Mouse (Mus musculus): ENCODE results near the gene Ormdl2.

Gene Ormdl2

DNA sequence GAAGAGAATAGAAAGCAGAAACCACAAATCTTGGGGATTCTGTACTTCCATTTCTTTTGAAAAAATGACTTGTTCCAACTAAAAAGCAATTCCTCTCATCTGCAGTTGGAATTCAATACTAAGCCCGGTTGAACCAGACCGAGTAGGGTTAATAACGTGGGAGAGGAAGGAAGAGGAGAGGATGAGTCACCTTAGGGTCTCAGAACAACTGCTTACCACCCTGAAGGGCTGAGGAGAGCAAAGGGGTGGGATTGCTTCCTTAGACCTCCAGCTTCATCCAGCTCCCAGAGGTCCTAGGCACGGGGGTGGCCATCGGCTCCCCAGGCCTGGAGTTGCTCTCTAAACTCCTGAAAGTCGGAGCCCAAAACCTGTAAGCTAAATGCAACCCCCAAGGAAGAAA is 18.1 kb downstream of the Ormdl2 start:
- DNase-seq: no peak

DNA sequence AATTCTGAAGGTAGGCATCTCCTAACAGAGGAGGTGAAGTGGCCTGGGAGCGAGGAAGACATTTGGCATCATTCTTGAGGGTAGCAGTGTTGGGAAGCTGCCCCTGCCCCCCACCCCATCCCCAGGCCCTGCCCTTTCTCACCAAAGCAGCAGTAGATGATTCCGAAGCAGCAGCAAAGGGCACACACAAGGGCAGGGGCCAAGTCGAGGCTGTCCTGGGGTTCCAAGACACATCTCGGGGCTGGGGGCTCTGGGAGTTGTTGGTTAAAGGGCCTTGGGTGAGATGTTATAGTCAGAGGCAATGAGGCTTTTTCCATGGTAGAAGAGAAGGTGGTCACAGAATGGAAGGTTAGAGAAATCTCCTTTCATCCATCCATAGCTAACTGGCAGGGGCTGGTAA is 18.5 kb downstream of the Ormdl2 start:
- DNase-seq: no peak

DNA sequence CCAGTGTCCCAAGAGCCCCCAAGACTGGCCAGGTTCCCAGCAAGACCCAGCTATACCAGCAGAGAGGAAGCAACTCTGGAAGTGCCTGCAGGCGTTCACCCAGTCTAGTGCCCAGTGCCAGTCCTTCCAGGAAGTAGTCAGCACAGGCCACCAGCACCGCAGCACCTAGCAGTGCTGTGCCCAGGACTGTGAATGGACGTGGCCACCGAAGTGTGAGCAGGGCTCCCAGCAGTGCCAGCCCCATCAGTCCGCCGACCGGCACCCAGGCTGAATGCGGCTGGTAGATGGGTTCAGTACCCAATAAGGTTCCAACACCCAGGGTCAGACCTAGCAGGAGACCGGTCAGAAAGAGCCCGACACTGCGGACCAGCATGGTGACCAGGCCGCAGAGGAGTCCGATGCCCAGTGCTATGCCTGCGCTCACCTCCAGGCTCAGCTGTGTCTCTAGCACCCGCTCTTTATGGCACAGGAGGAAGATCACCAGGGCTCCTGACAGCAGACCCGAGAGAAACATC is 19.4 kb downstream of the Ormdl2 start:
- DNase-seq: no peak

DNA sequence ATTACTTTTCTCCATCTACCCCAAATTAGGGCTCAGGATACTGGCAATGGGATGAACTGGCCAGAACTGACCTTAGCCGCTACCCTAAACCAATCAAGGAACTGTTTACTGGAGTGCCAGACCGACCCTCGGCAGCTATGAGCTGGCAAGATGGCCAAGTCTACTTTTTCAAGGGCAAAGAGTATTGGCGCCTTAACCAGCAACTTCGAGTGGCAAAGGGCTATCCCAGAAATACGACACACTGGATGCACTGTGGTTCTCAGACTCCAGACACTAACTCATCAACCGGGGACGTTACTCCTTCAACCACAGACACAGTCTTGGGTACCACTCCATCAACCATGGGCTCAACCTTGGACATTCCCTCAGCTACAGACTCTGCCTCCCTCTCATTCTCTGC is 22.8 kb downstream of the Ormdl2 start:
- DNase-seq: no peak

DNA sequence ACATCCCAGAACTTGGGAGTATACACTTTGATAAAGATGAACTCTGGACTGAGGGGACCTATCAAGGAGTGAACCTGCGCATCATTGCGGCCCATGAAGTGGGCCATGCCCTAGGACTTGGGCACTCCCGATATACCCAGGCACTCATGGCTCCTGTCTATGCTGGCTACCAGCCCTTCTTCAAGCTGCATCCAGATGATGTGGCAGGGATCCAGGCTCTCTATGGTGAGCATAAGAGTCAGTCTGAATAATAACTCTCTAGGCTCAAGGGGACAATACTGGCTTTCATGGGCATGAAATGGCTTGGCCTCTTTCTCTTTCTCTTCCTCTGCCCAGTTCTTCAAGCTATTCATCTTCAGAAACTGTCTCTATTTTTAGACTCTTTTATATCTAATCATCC is 25.9 kb downstream of the Ormdl2 start:
- no peak for DNase-seq

DNA sequence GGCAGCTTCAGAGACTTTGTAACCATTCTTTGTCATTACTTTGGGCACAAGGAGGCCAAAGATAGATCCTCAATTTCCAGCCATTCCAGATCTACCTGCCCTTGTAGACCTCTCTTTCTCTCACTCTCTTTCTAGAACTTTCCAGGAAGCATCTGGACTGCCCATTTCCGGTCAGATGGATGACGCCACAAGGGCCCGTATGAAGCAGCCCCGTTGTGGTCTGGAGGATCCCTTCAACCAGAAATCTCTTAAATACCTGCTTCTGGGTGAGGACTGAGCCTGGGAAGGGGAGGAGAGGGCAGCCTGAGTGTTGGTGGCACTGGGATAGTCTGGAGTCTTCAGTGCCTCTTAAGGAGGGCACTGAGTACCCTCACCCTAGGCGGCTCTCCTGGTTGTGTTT is 27.1 kb downstream of the Ormdl2 start:
- no peak for DNase-seq

DNA sequence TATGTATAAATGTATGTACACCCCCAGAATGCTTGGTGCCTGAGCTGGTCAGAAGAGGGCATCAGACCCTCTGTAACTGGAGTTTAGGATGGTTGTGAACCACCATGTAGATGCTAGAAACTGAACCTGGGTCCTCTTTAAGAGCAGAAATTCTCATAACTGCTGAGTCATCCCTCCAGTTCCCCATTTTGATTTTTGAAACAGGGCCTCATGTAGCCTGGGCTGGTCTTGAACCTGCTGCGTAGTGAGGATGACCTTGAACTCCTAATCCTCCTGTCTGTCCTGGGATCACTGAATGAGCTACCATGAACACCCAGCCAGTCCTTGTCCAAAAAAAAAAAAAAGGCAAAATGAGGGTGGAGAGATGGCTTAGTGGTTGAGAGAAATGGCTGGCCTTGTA is 28.2 kb downstream of the Ormdl2 start:
- DNase-seq: no peak

DNA sequence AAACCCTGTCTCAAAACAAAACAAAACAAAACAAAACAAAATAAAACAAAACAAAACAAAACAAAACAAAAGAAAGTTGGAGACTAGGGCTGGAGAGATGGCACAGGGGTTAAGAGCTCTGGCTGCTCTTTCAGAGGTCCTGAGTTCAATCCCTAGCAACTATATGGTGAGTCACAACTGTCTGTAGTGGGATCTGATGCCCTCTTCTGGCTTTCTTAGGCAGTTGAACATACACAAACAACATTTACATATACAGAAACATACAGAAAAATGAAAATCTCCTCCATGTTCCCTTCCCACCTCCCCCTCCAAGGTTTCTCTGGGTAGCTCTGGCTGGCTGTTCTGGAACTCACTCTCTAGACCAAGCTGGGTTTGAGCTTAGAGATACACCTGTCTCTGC is 29.4 kb downstream of the Ormdl2 start:
- DNase-seq: no peak

DNA sequence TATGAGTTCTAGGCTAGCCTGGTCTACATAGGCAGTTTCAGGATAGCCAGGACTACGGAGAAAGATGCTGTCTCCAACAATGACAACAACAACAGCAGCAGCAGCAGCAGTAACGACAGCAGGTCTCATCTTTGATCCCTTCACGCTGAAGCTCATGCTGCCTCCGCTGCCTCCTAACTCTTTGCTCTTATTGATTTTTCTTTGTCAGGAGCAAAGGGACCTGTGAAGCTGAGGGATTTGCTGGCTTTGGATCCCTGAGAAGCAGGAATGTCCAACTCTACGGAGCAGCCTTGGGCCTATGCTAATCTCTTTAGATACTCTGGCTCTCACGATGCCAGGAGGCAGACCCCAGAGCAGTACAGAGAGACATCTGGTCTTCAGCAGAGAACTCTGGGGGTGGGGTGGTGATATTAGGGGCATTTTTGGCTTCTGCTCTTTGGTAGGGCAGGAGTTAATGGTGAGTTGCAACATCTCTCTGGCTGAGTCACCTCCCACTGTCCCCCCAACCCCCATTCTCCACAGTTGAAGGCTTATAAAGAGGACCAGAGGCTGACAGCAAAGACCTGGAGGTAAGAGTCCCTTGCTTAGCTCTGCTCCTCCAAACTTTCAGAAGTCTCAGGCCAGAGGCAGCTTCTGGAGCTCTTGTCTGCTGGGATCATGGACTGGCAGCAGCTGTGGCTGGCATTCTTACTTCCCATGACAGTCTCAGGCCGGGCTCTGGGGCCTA is 30.9 kb downstream of the Ormdl2 start, which contains the start of gene Mmp19:
TSS of gene Mmp19 (plus strand) at position 513 of the 727 bp plus-strand sequence.
- no peak for DNase-seq

DNA sequence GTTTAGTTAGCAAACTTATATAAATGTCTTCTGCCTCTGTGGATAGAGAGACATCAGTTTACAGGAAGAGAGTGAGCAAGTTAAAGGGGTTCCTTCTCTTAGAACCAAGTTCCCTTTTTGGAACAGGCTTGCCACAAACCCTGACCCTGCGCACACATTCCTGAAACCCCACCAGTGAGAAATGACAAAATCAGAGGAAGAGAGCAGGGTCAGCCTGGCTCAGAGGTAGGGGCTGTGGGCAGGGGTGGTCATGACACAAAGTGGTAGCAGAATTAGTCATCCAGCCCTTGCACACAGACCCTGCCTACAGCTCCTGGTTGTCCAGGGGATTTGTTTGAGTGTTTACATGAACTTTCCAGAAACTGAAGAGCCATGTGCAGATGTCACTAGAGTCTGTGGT is 41.2 kb downstream of the Ormdl2 start:
- DNase-seq: no peak

DNA sequence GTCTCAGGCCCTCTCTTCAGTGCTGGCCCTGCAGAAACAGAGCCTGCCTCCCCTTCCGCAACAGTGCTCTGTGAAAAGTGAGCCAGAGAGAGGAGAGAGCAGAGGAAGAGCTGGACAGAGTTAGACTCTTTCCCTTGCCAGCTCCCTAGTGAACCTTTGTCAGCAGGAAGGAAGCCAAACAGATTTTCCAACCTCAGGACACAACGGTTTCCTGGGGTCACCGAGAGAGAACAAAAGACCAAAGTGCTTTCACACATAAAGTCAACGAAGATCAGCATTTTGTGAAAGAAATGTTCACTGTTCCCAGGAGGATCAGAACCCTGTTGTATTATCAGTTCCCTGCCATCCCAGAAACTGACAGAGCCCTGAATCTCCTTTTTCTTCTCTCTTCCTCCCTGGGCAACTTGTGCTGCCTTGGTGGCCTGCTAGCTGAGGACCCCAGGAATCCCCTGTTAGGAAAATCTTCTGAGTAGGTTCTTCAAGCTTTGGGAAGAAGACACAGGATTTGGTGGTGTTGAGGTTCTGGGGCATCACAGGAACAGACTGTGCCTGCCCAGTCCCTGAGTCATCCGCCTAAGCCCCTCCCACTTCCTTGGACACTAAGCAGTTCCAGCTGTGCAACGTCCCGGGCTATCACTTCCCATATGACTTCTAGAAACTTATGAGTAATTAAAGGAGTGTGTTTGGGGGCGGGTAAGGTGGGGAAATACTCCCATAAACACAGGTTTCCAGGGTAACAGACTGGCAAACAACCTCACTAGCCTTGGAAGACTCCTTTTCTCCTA is 42.2 kb downstream of the Ormdl2 start:
- no peak for DNase-seq

DNA sequence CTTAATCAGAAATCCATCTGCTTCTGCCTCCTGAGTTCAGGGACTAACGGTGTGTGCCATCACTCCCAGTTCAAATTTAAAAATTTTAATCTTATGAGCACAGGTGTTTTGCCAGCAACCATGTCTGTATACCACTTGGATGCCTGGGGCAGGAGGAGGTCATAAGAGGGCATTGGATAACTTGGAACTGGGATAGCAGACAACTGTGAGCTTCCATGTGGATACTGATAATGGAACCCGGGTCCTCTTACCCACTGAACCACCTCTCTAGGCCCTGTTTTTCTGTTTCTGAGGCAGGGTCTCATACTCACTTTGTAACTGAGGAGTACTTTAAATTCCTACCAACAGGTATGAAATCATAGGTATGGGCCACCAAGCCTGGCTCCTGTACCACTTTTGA is 43.0 kb downstream of the Ormdl2 start:
- DNase-seq: no peak

DNA sequence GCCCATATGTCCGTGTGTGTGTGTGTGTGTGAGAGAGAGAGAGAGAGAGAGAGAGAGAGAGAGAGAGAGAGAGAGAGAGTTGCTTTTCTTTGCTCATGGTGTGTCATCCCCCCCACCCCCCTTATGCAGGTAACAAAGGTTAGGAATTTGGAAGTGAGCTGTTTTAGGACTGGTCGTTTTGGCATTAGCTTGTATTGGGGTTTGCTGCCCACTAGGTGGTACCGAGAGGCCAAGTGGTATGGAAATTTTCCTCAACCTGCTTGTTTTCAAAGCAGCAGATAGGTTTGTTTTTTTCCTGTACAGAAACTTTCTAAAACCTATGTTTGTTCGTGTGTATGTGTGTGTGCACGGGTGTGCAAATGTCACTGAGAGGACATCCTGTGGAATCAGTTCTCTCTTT is 47.8 kb downstream of the Ormdl2 start:
- no peak for DNase-seq

DNA sequence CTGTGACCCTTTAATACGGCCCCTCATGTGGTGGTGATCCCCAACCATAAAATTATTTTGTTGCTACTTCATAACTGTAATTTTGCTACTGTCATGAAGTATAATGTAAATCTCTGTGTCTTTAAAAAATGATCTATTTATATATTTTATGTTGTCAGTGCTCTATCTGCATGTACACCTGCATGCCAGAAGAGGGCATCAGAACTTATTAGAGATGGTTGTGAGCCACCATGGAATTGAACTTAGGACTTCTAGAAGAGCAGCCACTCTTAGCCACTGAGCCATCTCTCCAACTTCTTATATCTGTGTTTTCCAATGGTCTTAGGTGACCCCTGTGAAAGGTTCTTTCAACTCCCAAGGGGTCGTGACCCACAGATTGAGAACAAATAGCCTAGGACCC is 48.5 kb downstream of the Ormdl2 start:
- peak; percentile 10 for DNase-seq
